Mouse (Mus musculus) ES-Bruce4 (cell line): ENCODE measurements at regions not wholly inside any gene's neighbourhood (a gene's known extent, or its start where the extent isn't known, plus 50 kb on each side); places are given as distances from the start of the nearest gene placed in this dataset.

Source experiments
- CTCF ChIP-seq: IDR thresholded peaks from one replicate; pipeline ENCODE4 v1.8.1; 2011; ENCODE audit warnings: low read depth, low read length
- EP300 ChIP-seq: IDR thresholded peaks from 2 replicates; pipeline ENCODE4 v1.6.1; 2011; ENCODE audit warnings: low read depth, low read length; ENCODE audit not compliant: insufficient read depth
- POLR2A ChIP-seq: IDR thresholded peaks from one replicate; pipeline ENCODE4 v1.8.1; 2011; ENCODE audit warnings: low read length; ENCODE audit not compliant: insufficient read depth

GRCm38 (mm10) chr8:116096666-116097065, 389.1 kb upstream of the Maf start:
- no peak for TF ChIP-seq POLR2A
- no peak for TF ChIP-seq CTCF
- TF ChIP-seq EP300 = no peak
